In the genomic region with DNA sequence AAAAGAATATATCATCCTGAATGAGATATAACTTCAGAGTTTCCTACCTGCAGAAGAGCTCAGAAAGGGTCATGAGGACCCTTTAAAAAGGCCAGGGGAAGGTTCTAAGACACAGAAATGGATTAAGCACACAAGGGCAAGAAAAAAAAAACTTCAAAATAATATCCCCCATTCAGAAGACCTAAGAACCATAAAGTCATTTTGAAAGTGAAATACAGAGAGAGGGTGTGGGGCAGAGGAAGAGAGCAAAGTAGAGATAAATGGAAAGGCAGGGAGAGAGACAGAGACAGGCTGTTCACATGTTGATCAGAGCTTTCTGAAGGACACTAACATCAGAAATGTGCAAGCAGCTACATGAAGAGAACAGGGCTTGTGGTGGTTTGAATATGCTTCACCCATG, we compare ENCODE assay signal across 16 mouse cellular contexts.
"Had no signal": no experiment of that assay in that cellular context is flagged by ENCODE, and none has a peak within 500 bp of the region (broad histone marks: within the 10 kb centered on the region; RNA-seq: fewer than 3 reads in every experiment).

No protein-coding gene starts in this region.

- H3K9me3 ChIP-seq: neural tube, embryonic 13.5 days; neural tube, embryonic 15.5 days; stomach, embryonic 15.5 days had no signal

- H3K27me3 ChIP-seq: neural tube, embryonic 13.5 days; neural tube, embryonic 15.5 days; stomach, embryonic 15.5 days had no signal

- H3K36me3 ChIP-seq: neural tube, embryonic 13.5 days; neural tube, embryonic 15.5 days; stomach, embryonic 15.5 days had no signal

- H3K4me1 ChIP-seq: neural tube, embryonic 13.5 days; neural tube, embryonic 15.5 days; stomach, embryonic 15.5 days had no signal

- H3K4me3 ChIP-seq: neural tube, embryonic 13.5 days; neural tube, embryonic 15.5 days; stomach, embryonic 15.5 days had no signal

- H3K9ac ChIP-seq: neural tube, embryonic 13.5 days; neural tube, embryonic 15.5 days; stomach, embryonic 15.5 days had no signal

- H3K27ac ChIP-seq: neural tube, embryonic 13.5 days; neural tube, embryonic 15.5 days; stomach, embryonic 15.5 days; stomach, postnatal 0 days had no signal

- H3K4me2 ChIP-seq: neural tube, embryonic 13.5 days; neural tube, embryonic 15.5 days; stomach, embryonic 15.5 days had no signal

- DNase-seq: retina, postnatal 1 day; right cerebral cortex, adult 18-20 months; right cerebral cortex, postnatal 14 days; right cerebral cortex, postnatal 25 days; right cerebral cortex, postnatal 4 days; spleen, adult 18-20 months; thymus, adult 18-20 months; thymus, adult 2 months; thymus, postnatal 14 days; thymus, postnatal 25 days; thymus, postnatal 36 days; thymus, postnatal 4 days had no signal
